Mouse (Mus musculus) E14TG2a.4 (cell line): ENCODE results near the gene Pvalb.

Experiments
- CTCF ChIP-seq: conservative IDR thresholded peaks from 2 replicates; pipeline ENCODE4 v1.5.1; 2014; ENCODE audit warnings: low read length
- NANOG ChIP-seq: IDR thresholded peaks from 2 replicates; pipeline ENCODE4 v1.6.1; 2014; ENCODE audit warnings: borderline replicate concordance, low read length, mixed read lengths
- POU5F1 ChIP-seq: IDR thresholded peaks from 2 replicates; pipeline ENCODE4 v1.6.1; 2014; ENCODE audit warnings: low read length, borderline replicate concordance

DNA sequence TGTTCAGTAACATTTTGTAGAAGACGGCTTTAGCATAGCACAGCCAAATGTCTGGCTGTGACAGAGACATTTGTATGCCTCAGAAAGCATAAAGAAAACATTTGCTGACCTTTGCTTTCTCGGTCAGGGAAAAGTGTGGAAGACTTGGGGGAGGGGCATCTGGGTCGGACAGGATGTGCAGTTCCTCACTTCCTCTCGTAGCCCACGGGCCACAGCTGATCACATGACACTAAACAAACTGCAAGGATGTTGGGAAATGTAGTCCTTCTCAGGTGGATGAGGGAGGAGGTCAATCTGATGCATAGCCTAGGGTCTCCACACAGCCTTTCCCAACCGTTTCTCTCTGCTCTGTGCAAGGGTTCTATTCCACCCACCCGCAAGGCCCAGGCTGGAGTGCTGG is 57.6 kb downstream of the Pvalb start:
- no peak for TF ChIP-seq CTCF
- TF ChIP-seq NANOG = no peak
- no peak for TF ChIP-seq POU5F1
